Mouse (Mus musculus): ENCODE data around the gene Ift80. TPM values are rescaled to one million over a fixed set of nuclear protein-coding genes. Genes with fewer than 3 reads are reported as not detected.

Ift80 gene
- polyA plus RNA-seq, 1 experiment from 2014 or later, result 8.4 TPM

MicroRNAs within 50 kb of the gene (microRNA counts, 519-probe panel; counts per million panel counts)
- 4,502 counts per million, percentile 92 among the panel's probes with 10 or more counts for microRNA mmu-miR-15b

Small RNA genes within 50 kb of the gene (microRNA-seq; reads per million reads assigned to microRNA genes)
- gene Mir15b (673 reads per million, percentile 74 among the genes with 10 or more reads in this experiment), gene Mir16-2 (302 reads per million, percentile 65 among the genes with 10 or more reads in this experiment)

Other genes with a start within 250 kb of the Ift80 start
- gene 1110032F04Rik, start 135.0 kb downstream of the Ift80 start, polyA plus RNA-seq (2015; fragmentation: Nextera tagmentation; extraction: Ambion mirVana), result 5.0 and 5.2 TPM in 2 replicates
- 39.2 and 50.9 TPM in 2 replicates for gene Smc4, start 168 bp upstream of the Ift80 start, polyA plus RNA-seq (2015; fragmentation: Nextera tagmentation; extraction: Ambion mirVana)
- gene Trim59, start 40.2 kb upstream of the Ift80 start, polyA plus RNA-seq (2015; fragmentation: Nextera tagmentation; extraction: Ambion mirVana), result 39.0 and 48.7 TPM in 2 replicates
- 32.1 and 33.5 TPM in 2 replicates for gene Kpna4, start 122.5 kb upstream of the Ift80 start, polyA plus RNA-seq (2015; fragmentation: Nextera tagmentation; extraction: Ambion mirVana)
- not detected in 2 replicates for gene Arl14, start 217.8 kb upstream of the Ift80 start, polyA plus RNA-seq (2015; fragmentation: Nextera tagmentation; extraction: Ambion mirVana)

Data from hindbrain, embryonic 15.5 days (tissue).